Mouse (Mus musculus) ES-CJ7 (cell line): ENCODE data around the gene Epb41.

Experiments
- DNase-seq: peaks from one replicate; pipeline ENCODE4 v3.0.0; 2011; ENCODE audit warnings: low read depth, low spot score

The Epb41 gene

DNA sequence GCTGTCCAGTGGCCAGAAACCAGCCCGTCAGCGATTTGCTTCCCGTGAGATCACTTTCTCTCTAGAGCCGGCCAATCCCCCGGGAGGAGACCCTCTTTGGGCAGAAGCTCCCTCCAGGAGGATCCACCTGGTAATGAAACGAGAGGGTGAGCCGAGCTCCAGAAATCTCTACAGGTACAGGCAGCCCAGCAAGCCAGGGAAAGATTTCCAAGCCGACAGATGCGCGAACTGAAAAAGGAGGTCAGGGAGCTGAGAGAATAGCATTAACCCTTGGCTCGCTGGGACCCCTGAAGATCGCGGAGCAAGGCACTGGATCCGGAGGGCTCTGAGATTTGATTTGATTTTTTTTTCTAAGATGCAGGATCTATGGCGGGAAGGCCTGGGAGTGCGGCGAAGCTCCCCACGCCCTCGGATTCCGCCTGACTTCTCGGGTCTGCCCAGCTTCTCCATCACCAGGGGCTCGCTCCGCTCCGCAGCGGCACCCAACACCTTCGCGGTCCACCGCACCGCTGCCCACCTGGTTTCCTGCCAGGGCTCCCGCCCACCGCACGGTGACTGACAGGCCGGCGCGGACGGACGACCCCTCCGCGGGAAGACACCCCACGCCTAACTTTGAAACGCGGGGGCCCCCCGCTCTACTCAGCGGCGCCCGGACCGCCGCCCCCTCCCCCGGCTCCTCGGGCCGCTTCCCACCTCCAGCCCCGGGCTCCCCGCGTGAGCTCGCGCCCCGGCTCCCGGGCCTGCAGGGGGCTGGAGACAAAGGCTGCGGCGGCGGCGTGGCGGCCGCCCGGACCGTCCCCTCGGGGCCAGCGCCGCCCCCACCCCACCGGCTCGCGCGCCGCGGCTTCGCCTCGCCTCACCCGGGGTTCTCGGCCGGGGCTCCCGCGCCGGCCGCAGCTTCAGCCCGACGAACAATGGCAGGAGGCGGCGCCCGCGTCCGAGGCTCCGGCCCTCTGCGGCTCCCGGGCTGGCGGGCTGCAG is 26.8 kb downstream of the Epb41 start:
- peak; percentile 44 for DNase-seq

DNA sequence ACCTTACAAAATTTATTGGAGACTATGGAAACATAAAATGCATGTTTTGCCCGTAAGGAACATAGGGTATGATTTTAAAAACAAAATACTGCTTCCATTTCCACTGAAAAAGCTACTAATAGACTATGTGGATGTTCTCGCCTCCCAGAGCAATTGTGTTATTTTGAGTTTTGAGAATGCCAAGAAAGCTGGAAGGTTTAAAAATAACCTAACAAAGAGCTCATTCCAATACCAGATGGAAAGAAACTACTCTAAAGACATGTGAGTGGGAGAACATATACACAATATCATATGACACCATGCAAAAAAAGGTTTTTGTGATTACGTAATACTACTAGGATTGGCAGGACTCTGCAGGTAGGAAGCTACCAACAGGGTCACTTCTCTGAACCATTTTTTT is 31.4 kb downstream of the Epb41 start:
- DNase-seq = no peak

DNA sequence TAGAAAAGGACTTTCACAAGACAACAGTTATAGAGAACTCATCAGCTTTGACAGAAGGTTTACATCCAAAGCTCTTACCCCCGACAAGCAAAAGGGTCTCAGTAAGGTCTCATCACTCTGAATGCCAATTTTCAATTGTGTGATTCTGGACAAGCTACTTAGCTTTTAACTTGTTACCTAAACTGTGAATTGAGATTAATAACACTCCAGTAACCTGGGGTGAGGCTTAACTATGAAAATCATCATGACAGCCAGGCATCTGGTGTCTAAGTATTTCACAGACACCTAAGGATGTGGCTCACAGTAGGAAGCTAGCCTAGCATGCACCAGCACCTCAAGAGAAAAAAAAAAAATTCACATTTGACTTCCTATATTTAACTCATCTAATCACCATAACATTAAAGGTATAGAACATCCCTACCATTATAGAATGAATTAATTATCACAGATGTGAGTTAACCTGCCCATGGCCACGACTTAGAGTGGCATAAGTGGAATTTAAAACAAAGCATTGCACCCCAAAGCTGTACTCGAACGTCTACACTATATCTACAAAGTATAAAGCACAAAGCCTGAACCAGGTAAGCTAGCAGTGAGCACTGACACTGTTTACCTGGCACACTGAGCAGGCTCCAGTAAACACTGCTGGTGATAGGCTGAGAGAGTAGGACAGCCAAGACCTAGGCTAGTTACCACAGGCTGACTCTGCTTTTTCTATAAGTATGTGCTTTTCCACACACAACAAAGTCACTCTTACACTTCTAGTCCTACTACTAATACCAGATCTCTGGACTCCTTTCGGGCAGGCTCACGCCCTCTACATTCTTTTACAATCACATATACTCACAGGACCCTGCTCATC is 33.4 kb downstream of the Epb41 start:
- DNase-seq = no peak

DNA sequence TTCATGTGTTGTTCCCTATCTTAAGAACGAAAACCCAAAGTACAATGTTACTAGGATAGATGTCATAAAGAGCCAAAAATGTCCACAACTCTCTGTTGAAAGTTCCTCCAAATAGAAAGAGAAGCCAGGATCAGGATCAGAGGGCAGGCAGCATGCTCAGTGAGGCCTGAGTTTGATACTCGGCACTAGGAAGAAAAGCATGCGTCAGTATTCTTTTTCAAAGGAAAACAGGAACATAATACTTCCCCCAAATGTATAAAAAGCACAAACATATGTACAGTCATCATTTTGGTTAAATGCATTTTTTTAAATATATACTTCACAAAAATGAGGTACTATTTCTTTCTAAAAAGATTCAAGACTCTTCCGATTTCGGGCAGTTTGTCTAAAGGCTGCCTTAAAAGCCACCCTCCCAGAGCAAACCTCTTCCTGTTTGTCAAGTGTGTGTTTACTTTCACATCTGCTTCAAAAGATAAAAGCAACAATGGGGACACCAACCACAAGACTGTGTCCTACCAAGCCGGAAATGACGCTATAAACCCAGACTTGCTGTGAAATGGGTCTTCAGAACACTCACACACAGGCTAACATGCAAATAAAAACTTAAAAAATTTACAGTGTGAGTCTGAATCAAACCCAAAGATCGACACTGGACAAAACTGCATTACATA is 35.0 kb downstream of the Epb41 start:
- no peak for DNase-seq

DNA sequence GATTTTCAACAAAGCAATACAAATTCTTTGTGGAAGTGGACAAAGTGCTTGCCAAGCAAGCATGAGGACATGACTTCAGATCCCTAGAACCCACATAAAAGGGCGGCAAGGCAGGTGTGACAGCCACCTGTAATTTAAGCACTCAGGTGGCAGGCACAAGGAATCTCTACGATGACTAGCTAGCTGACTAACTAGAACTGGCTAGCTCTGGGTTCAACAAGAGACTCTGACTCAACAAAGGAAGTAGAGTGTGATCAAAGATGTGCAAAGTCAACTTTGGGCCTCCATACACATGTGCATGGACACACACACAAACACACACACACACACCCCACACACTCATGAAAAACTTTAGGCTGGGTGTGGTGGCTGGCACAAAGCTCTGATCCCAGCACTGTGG is 35.6 kb downstream of the Epb41 start:
- no peak for DNase-seq

DNA sequence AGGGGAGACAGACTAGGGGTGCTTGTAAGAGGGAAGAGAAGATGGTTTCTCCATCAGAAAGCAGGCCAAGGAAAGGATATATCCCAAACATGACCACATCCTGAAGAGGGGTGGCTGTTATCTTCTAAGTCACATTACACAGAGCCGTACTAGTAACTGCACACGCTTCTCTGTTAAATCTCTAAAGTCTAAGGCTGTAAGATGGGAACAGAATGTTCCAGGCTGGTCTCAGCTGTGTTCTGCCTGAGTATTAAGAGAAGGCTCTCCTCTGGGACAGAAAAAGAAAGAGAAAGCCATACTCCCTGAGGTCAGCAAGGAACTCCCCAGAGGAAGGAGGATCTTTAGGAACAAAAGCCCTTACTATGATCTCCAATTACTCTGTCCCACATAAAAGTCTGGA is 36.3 kb downstream of the Epb41 start:
- DNase-seq = no peak

DNA sequence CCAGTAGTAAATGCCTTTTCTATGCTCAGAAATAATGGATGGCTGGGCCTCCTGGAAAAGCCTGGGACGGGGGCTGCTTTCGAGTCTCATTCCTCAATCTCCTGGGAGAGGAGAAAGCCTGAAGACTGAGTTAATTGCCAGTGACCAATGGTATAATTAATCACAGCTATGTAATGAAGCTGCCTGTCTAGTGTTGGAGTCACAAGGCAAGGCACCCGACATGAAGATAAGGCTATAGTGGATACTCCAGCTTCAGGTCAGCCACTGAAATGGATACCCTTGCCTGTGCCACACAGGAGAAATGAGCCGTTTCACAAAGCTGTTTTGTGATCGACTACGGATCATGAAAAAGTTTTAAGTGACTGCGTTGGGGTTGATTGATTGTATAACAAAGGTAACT is 37.1 kb downstream of the Epb41 start:
- no peak for DNase-seq

DNA sequence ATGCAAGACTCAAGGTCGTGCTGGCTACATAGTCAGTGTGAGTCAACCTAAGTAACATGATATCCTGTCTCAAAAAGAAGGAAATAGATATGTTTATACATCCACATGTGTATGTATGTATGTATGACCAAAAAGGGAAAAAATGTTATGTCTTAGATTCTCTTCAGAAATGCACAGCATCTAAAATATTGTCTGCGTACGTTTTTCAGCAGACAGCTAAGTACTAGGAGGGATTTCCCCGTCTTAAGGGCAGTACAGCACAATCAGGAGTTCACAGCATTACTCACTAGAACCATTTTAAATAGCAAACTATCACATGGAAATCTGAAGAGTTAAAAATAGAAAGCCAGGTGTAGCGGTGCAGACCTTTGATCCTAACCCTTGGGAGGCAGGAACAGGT is 38.0 kb downstream of the Epb41 start:
- DNase-seq = no peak

DNA sequence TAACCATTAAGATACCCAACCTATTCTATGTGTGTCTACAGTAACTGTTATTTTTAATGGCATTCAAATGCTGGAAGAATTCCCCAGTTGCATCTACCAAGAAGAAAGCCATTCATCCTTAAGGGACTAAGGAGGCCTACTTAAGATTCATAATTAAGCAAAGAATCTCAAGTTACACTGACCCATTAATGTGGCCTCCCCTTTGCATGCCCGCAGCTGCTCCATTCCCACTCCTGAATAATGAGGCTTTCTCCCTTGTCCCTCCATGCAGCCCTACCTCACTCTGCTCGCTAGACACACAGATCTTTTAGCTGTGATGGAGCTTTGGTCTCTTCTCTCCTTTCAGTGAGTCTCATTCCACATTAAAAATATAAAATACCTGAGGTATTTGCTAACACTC is 40.9 kb downstream of the Epb41 start:
- DNase-seq = no peak

DNA sequence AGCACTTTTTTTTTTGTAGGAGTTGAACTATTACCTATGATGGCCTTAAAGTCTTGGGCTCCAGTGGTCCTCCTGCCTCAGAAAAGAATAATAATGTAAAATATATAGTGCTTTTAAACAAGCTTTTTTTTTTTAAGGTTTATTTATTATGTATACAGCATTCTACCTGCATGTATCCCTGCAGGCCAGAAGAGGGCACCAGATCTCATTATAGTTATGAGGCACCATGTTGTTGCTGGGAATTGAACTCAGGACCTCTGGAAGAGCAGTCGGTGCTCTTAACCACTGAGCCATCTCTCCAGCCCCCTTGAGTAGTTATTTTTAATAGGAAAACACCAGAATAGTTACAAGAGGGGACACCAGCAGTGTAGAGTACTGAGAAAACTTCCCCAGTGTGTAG is 41.9 kb downstream of the Epb41 start:
- DNase-seq = no peak

DNA sequence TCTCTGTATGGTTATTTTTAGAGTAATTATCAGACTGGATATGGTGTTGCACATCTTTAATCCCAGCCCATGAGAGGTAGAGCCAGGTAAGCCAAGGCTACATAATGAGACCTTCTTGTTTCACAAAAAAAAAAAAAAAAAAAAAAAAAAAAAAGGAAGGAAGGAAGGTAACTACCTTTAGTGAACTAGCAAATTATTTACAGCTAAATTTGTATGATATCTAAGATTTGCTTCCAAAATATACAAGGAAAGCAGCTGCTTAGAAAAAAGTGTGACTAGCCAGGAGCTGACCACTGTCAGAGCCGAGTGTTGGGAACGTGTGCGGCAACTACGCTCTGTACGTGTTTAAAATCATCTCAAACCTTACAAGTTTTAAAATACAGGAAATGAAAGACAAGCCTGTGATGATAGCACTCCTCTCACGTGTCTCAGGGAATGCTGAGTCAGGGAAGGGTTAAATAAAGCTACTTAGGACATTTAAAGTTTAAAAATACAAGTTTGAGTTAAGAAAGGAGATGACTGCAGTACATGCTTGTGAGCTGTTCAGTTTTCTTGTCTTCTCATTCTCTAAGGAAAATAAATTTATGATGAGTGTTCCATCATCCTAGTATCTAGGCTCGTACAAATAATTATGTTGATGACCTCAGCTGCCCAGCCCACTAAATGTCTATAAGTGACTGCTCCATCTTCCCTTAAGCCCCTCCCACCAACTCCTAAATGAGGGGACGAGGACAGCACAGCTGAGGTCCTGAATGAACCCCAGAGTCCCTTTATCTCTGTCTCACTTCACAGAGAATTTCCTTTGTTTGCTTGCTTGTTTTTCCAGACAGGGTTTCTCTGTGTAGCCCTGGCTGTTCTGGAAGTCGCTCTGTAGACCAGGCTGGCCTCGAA is 45.0 kb downstream of the Epb41 start:
- DNase-seq = no peak

DNA sequence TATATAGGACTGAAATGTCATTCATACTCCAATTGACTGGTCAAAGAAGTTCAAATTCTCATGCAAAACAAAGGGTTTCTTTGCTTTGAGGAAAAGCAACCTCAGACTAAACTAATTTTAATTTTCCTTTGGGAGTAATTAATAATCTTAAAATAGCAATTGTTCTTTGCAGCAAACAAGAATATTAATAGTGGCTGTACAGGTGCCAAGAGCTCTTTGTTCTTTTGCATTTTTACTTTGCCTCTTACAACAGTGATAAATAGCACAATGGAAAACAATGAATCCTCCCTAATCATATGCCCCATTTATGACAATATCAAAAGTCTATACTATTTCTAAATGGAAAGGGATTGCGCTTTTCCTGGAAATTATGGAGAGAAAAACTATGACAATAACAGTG is 47.3 kb downstream of the Epb41 start:
- DNase-seq = no peak

DNA sequence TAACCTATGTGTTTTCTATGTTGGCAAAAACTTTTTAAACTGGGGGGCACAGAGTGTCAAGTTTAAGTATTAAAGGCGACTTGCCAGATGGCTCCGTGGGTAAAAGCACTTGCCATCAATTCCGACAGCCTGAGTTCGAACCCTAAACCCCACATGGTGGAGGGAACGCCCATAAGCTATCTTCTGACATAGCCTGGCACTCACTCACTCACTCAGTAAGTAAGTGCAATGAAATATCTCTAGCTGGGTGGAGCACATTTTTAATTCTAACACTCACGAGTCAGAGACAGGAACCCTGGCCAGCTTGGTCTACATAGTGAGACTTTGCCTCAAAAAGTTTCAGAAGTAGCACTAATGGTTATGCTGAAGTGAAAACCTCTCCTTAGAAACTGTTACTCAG is 48.0 kb downstream of the Epb41 start:
- no peak for DNase-seq

DNA sequence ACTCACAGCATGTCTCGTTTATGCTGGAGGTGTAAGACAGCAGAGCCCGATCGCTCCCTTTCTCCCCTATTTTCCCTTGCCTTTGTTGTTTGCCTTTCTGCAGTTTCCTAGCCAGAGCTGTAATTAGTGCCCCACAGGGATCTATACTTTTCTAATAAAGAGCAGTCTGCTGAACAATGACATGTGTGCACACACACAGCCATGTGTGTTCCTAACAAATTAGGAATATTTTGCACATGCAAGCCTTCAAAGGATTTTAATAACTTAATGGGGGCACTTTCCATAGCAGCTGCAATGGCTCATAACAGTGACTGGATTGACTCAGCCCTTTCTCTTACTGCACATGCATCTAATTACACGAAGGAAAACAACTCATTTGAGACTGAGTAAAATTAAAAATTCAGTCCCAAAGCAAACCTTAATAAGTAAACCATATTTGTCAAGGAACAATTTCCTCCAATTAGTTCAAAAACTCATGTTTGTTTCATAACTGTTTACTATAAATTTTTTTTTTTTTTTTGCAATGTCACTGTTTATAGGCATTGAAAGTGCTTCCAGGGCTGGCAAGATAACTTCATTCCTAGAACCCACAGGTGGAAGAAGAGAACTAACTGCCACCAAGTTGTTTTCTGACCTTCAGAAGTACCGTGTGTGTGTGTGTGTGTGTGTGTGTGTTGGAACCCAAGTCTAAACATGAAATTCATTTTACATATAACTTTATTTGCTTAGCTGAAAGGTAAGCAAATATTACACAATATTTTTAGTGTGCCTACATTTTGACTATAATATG is 49.2 kb downstream of the Epb41 start:
- DNase-seq = no peak

DNA sequence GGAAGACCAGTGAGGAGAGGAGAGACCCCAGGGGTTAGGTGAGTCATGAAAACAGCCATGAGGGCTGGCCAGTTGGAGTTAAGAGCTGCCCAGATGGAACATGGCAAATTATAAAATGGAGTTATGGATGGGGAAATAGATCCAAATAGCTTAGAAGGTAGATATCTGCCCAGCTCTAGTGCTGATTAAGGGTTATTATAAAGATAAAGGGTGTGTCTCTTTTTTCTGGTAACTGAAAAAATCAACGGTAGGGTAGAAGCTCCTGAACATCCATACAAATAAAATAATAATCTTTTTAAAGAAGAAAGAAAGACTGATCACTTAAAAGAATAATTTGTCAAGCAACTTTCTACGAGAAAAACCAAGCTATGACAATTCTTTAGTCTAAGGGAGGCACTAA is 49.9 kb downstream of the Epb41 start:
- no peak for DNase-seq

DNA sequence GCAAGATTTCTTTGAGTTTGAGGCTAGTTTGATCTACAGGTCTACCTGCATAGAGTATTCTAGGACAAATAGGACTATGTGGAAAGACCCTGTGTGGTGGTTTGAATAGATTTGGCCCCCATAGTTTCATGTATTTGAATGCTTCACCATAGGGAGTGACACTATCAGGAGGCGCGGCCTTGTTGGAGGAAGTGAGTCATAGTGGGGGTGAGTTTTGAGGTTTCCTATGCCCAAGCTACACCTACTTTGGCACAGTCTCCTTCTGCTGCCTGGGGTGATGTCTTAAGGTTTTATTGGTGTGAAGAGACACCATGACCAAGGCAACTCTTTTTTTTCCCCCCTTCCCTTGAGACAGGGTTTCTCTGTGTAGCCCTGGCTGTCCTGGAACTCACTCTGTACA is 51.3 kb downstream of the Epb41 start:
- DNase-seq = no peak

DNA sequence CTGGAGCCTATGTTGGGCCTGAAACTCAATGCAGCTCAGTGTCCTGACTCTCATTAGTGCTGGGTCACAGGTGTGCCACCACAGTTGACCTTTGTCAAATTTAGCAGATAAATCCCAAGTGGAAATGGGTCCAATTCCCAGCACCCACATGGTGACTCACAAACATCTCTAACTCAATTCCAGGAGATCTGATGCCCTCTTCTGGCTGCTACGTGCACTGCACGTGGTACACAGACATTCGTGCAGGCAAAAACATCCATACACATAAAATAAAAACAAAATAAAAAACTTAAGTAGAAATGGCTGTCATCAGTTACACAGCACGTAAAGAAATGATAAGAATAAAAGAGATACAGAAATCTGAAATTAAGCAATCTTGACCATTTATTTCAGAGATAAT is 52.5 kb downstream of the Epb41 start:
- DNase-seq = peak; percentile 48

DNA sequence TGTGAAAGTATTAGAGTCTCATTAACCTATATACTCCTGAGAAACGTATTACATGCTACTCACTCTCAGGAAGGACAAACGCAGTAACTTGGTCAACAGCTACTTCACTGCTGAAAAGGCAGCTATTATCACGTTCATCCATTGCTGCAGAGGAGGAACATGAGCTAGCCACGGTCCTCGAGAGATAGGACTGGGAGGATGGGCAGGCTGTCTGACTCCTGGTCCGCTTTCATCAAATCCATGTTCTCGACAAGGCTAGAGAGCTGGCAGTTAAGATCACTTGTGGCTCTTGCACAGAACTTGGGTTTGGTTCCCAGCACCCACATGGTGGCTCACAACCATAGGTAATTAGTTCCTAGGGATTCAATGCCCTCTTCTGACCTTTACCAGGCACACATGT is 53.2 kb downstream of the Epb41 start:
- DNase-seq = no peak

DNA sequence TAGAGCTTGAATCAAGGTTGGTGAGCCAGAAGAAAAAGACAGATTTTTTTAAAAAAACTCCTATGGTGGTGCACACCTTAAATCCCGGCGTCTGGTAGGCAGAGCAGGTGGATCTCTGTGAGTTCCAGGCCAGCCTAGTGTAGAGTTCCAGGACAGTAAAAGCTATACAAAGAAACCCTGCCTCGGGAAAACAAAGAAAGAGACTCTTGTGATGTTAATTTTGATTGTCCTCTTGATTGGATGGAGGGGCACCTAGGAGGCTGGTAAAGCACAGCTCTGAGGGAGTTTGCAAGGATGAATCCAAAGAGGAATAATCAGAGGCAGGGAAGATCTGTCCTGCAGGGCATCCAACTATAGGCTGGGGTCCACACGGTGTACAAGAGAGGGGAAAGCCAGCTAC is 56.6 kb downstream of the Epb41 start:
- peak; percentile 81 for DNase-seq

DNA sequence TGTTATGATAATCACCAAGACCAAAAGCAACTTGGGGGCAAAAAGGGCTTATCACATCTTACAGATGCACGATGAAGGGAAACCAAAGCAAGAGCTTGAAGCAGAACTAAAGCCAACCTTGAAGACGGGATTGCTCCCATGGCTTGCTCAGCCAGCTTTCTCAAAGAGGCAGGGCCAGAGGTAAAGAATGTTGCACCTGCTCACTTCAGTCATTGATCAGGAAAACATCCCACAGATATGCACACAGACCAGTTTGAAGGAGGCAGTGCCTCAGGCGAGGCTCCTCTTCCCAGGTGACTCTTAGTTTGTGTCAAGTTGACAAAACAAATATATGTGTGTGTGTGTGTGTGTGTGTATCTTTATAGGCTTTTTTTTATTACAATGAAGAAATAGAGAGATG is 59.7 kb downstream of the Epb41 start:
- peak; percentile 17 for DNase-seq
